Mouse (Mus musculus) granulocyte monocyte progenitor cell, adult 5-6 weeks (primary cell): Measurements from ENCODE around the gene Pgs1. TPM values are rescaled to one million over a fixed set of nuclear protein-coding genes. Genes with fewer than 3 reads are reported as not detected.

Experiments
- ATAC-seq: replicated peaks from 2 replicates; pipeline ENCODE4 v1.8.0; 2016; ENCODE audit warnings: mild to moderate bottlenecking, moderate TSS enrichment, inconsistent platforms; ENCODE audit not compliant: poor library complexity, severe bottlenecking
- total RNA-seq, 2 experiments: library from RNA; stranded (forward) in 1 of 2; stranded (reverse) in 1 of 2; fragments of 200-712, 200-1000 nt in 1 of 2; fragments of >200 nt in 1 of 2; fragmentation: Nextera tagmentation in 1 of 2; gene quantifications; 2 replicates each; pipeline ENCODE4 v1.2.3; 2014 to 2017

The Pgs1 gene
- total RNA-seq, 2 experiments from 2014 or later: 23.3 to 44.5 TPM

DNA sequence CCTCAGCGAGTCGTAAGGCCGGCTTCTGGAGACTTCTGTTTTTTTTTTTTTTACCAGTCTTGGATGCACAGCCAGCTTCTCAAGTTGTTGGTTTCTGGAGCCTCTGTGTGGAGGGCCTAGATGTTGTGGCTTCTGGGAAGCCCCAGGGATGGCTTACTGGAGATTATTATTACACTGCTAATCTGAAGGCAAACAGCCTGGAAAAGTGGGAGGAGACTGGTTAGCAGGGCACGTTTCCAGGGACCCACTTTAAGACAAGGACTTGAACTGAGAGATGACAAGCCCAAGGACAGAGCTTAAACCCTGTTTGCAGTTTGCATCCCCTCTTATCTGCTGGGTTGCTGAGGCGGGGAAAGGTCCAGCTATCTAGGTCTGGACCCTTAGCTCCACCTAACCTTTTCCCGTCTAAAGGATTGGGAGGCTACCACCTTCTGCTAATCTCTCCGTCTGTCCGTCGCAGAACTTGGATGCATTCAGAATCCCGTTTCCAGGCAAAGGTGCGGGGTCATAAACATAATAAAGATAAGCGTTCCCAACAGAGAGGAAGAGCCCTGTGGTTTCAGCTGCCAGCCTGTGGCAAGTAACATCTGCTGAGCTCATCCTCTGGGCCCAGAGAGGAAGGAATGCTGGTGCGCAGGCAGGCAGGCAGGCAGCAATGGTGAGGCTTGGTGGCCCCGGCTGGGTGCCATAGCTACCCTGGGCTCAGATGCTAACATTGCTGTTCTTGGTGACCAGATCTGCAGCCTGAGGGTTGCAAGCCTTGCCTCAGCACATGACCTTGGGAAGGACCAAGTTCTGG lies 11.6 kb upstream of the Pgs1 start:
- ATAC-seq: peak; percentile 59

DNA sequence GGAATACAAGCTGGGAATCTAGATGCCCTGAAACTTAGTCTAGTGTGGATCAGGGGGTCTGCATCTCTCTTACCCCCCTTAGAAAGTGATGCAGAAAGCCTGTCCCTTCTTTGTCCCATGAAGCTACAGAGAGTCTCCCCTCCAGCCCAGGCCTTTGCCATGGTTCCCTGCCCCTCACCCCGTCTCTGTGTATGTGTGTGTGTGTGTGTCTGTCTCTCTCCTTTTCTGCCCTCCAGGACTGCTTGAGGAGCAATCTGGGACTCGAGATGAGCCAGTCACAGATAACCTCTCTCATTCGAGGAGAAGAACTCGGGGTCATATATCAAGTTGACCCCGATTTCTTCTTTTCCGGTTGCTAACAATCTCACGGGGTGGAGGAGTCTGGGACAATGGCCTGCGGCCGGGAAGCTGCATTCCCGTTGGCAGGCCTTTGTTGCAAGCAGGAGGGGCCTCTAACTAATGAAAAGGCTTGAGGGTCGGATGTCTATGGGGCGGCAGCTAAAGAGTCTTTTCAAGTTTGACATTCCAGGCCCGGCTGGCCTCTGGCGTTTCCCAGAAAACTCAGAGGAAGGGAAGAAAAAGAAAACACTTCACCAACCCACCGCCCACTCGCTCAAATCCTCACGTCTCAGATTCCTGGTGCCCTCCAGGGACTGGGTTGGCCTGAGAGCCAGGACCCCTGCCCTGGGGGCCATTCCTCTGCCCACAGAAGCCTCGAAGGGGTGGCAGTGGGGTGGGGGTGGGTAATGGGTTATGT lies 10.7 kb upstream of the Pgs1 start:
- no peak for ATAC-seq

- ATAC-seq: peak; percentile 70
These were observed 10.0 kb upstream of the Pgs1 start for GRCm38 (mm10) chr11:117976081-117976582.

DNA sequence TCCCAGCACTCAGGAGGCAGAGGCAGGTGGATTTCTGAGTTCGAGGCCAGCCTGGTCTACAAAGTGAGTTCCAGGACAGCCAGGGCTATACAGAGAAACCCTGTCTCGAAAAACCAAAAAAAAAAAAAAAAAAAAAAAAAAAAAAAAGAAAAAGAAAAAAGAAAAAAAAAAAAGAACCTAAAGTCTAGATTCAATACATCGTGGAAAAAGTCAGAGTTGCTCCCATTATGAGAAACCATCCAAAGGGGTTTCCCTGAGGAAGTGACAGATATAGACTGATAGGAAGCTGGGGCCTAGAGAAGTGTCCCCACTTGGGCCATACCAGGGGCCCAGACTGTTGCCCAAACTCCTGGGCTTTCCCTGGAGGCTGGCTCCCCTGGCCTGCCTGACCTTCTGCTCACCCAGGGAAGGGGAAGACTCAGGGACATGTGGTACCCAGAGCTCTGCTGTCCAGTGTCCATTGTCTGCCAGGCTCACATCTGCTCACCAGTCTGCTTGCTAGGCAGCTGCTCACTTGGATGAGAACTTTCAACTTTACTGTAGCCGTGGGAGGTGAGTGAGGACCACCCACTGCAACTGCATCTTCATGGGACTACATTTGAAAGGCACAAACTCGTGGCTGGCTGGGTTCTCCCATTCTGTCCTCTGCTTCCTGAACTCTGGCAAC lies 8.3 kb upstream of the Pgs1 start:
- no peak for ATAC-seq

- ATAC-seq: peak; percentile 66
These were observed 6.7 kb upstream of the Pgs1 start for GRCm38 (mm10) chr11:117979388-117979787.

GRCm38 (mm10) chr11:117982426-117982825 lies 3.7 kb upstream of the Pgs1 start:
- no peak for ATAC-seq

- no peak for ATAC-seq
These were observed 2.3 kb upstream of the Pgs1 start for GRCm38 (mm10) chr11:117983770-117984169.

DNA sequence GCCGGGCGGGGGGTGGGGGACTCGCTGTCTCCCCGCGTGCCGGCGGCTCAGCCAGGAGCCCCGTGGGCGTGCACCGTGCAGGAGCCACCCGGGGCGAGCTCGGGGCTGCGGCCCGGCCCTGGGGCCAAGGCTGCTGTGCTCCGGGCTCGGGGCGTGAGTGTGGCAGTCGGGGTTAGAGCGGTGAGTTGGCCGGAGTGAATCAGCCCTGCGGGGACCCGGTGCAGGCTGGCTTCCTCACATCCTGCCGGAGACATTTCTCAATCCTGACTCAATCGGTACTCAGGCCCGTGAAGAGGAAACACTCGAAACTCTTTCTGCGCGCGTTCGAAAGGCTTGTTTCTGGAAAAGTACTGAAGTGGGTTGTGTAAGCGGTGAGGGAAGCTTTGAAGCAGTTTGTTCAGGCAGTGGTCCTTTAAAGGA lies 950 bp downstream of the Pgs1 start:
- peak; percentile 56 for ATAC-seq

GRCm38 (mm10) chr11:117987968-117988367 lies 1.9 kb downstream of the Pgs1 start:
- ATAC-seq: peak; percentile 14; the same call in 1 of the 2 replicates

DNA sequence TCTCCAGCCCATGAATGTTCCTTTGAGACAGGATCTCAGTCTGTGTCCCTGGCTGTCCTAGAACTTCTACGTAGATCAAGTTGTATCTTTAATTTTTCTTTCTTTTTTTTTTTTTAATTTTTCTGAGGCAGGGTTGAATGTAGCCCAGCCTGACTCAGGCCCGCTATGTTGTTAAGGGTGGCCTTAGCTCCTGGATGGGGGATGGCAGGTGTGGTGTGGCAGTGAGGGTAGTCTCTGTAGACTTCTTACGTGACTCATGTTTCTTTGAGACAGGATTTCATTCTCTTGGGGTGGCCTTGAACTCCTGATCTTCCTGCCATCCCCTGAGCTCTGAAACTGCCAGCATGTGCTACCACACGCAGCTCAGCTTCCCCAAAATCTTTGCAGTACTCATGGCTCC lies 3.1 kb downstream of the Pgs1 start:
- no peak for ATAC-seq

DNA sequence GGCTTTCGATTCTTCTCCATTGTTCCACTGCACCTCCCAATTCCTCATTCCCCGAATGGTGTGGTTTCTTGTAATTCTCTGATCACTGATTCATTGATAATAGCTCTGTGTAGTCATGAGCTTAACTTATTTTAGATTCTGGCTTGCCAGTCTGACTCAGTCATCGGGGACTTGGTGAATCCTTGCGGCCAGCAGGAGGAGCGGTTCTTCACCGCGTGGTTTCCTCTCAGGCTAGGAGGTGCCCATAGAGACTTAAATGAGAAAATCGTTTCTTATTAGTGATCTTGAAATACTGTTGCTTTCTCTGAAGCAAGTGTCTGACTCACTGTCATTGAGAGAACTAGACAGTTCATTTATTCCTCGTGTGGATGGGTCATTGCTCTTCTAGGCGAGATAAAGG lies 3.8 kb downstream of the Pgs1 start:
- ATAC-seq: peak; percentile 10

DNA sequence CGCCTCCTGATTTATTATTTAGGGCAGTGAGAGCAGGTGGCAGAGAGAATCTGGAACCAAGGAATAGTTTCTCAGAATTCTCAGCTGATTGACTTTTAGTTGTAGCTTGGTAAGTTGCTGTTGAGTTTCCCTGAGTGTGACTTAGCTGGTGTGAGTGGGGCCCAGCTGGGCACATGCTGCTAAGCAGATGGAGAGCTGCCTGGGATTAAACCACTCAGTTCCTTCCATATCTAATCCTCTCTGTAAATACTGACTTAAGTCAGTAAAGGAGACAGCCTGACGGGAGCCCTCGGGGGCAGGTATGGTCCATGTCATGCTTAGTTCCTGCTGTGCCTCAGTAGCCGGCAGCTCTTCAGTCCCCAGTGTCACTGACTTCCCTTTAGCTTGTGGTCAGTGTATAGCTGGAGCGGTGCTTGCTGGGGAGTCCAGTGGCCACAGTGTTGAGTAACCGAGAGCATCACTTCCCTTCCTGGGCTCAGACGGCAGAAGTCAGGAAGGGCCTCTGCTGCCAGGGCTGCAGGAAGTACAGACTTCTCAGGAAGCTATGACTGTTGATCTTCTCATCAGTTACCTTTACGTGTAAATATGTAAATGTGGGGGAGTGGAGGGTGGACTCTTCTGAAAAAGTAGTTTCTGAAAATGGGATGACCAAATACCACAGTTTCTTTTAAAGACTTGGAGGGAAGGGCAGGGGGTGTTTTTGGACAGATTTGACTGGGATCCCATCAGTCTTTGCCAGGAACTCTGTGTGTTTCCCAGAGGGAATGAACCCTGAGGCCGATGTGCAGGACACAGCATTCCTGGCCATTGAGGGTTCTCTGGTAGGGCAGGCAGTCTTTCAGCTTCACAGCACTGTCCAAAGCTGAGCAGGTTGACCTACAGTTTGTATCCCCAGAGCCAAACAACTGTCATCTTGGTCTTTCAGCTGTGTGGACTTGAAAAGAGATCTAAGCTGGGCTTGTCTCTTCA lies 5.7 kb downstream of the Pgs1 start:
- ATAC-seq: peak; percentile 74

DNA sequence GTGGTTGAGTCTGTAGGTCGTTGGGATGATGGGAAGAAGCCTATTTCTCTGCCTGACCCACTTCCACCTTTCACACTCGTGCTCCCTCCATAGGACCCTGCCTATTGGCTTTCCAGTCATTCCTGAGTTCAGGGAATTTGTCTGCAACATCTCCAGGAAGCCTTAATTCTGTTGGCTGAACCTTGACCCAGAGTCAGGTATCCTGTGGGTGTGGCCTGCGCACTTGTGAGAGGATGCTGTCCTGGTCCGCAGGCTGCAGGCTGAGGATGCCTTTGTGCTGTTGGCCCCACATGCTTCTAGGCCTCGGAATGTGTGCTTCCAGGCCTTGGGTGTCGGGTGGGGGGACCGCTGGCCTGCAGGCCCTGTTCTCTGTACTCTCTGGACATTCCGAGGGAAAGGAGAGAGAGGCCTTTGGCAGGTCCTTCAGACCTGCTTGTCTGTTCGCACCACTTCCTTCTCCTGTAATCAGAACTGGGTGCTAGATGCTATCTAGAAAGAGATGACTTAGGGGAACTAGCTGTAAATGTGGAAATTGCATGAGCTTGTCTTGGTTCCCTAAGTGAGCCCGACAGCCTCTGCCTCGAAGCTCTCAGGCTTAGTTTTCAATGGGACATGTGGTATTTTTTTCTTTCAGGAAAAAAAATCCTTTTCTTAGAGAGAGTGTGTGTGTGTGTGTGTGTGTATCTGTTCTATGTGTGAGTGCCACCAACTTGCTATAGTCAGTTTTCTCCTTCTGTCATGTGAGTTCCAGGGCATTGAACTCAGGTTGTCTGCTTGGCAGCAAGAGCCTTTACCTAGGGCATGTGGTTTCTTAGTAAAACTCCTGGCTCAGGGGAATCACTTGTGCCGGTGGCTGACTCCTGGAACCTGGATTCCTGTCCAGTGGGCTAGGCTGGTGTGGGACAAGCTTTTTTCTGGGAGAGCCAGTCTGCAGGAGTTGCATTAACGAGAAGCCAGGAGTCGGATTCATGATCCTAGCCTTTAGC lies 7.4 kb downstream of the Pgs1 start:
- peak; percentile 27 for ATAC-seq

- no peak for ATAC-seq
These were observed 8.4 kb downstream of the Pgs1 start for GRCm38 (mm10) chr11:117994250-117995057.

GRCm38 (mm10) chr11:117995255-117995654 lies 9.2 kb downstream of the Pgs1 start:
- ATAC-seq: no peak

DNA sequence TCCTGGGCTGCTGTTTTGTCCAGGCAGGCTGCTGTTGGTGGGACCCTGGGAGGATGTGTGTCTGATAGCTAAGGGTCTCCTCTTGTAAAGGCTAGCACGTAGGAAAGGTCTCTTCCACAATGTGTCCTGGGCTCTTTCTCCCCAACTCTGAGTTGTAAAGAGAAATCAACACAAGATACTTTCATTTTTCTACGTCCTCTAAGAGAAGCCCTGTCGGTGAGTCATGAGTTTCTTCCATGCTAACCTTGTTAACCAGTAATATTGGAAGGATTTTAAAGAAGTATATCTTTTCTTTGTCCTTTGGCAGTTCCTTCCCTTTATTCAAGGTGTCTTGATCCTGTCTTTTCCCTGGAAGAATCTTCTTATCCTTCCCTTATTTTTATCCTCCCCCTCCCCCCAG lies 9.6 kb downstream of the Pgs1 start:
- no peak for ATAC-seq

DNA sequence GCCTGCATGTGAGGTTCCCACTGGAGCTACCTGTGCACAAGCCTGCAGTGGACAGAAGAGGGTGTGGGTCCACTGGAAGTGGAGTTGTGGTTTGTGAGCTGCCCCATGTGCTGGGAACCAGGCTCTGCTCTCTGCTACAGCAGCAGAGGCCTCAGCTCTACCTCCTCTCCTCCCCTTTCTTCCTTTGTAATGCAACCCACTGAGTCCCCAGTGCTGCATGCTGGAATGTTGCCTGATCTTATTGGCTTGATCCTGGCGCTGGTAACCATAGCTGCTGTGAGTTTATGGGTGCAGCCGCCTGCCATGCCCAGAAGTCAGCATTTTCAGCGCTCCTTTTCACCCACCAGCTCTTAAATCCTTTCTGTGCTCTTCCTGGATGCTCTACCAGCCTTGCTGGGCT lies 10.0 kb downstream of the Pgs1 start:
- no peak for ATAC-seq

DNA sequence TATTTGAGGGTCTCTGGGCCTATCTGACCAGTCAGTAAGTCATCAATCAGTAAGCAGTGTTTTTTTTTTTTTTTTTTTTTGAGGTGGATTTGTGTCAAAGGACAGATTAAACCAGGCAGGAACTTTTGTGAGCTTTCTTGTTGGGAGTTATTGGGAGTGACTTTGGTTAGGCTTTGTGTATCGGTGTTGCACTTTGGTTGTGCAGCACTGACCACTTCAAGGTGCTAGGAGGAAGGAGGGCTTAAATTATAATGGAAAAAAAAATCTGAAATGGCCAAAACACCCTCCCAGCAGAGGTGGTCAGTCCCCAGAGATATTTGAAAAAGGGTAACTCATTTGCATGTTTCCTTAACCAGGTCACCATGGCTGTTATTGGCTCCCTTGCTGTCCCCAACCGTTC lies 11.0 kb downstream of the Pgs1 start:
- ATAC-seq: no peak
